Mouse (Mus musculus) macrophage (primary cell): ENCODE measurements at regions not wholly inside any gene's neighbourhood (a gene's known extent, or its start where the extent isn't known, plus 50 kb on each side); places are given as distances from the start of the nearest gene placed in this dataset.

Experiments
- H3K27ac ChIP-seq: fragments of 350-480 bp; formaldehyde crosslinking; 2 replicates; pipeline ENCODE4 v1.9.0; 2021
- H3K36me3 ChIP-seq: fragments of 350-480 bp; formaldehyde crosslinking; 2 replicates; pipeline ENCODE4 v1.9.0; 2021; ENCODE audit errors: inconsistent target
- H3K4me3 ChIP-seq: fragments of 350-480 bp; formaldehyde crosslinking; 2 replicates; pipeline ENCODE4 v1.9.0; 2021; ENCODE audit errors: inconsistent target
- H3K79me2 ChIP-seq: fragments of 350-480 bp; formaldehyde crosslinking; 2 replicates; pipeline ENCODE4 v1.9.0; 2021; ENCODE audit errors: inconsistent target
- WGBS: methylation state at CpG from one replicate; pipeline ENCODE4 v1.1.7; 2026; ENCODE audit warnings: inconsistent platforms; ENCODE audit not compliant: missing documents; 5-methylcytosine and 5-hydroxymethylcytosine counted together

- WGBS, result 100% methylated on average over 4 of the region's 4 CpGs
- Histone ChIP-seq H3K79me2 (no peaks in the 10 kb centered on the region), H3K36me3 (no peaks in the 10 kb centered on the region), H3K4me3 (no peak overlapping the region), H3K27ac (no peak overlapping the region)
Measured at GRCm38 (mm10) chr15:36945309-36945708, 62.3 kb downstream of the Zfp706 start.

GRCm38 (mm10) chr15:36944556-36945171 is 62.9 kb downstream of the Zfp706 start:
- no peak overlapping the region for H3K4me3 ChIP-seq
- no peaks in the 10 kb centered on the region for H3K36me3 ChIP-seq
- no peak overlapping the region for H3K27ac ChIP-seq
- 99% methylated on average over 8 of the region's 8 CpGs for WGBS
- no peaks in the 10 kb centered on the region for H3K79me2 ChIP-seq

GRCm38 (mm10) chr15:36943492-36944112 is 64.0 kb downstream of the Zfp706 start:
- Histone ChIP-seq H3K4me3 (no peak overlapping the region), H3K36me3 (no peaks in the 10 kb centered on the region), H3K27ac (no peak overlapping the region), H3K79me2 (no peaks in the 10 kb centered on the region)
- WGBS, result 97% methylated on average over 12 of the region's 12 CpGs

GRCm38 (mm10) chr15:36942261-36942660 is 65.3 kb downstream of the Zfp706 start:
- Histone ChIP-seq H3K79me2 (no peaks in the 10 kb centered on the region), H3K4me3 (no peak overlapping the region), H3K36me3 (no peaks in the 10 kb centered on the region), H3K27ac (no peak overlapping the region)
- WGBS, result 83% methylated on average over 4 of the region's 4 CpGs

GRCm38 (mm10) chr15:36941741-36942140 is 65.8 kb downstream of the Zfp706 start:
- Histone ChIP-seq H3K79me2 (no peaks in the 10 kb centered on the region), H3K36me3 (no peaks in the 10 kb centered on the region), H3K27ac (no peak overlapping the region), H3K4me3 (no peak overlapping the region)
- 94% methylated on average over 5 of the region's 5 CpGs for WGBS

GRCm38 (mm10) chr15:36939608-36940007 is 68.0 kb downstream of the Zfp706 start:
- H3K79me2 ChIP-seq, result no peaks in the 10 kb centered on the region
- 93% methylated on average over 9 of the region's 9 CpGs for WGBS
- no peak overlapping the region for H3K4me3 ChIP-seq
- H3K36me3 ChIP-seq, result no peaks in the 10 kb centered on the region
- H3K27ac ChIP-seq, result no peak overlapping the region

- H3K4me3 ChIP-seq, result no peak overlapping the region; the same call in 1 of the 2 replicates
- H3K36me3 ChIP-seq, result no peaks in the 10 kb centered on the region
- WGBS, result 67% methylated on average over 6 of the region's 9 CpGs
- H3K27ac ChIP-seq, result no peak overlapping the region
- H3K79me2 ChIP-seq, result no peaks in the 10 kb centered on the region
Measured at GRCm38 (mm10) chr15:36939153-36939552, 68.4 kb downstream of the Zfp706 start.

- Histone ChIP-seq H3K79me2 (no peaks in the 10 kb centered on the region), H3K36me3 (no peaks in the 10 kb centered on the region), H3K27ac (no peak overlapping the region), H3K4me3 (no peak overlapping the region; the same call in 1 of the 2 replicates)
- 4% methylated on average over 55 of the region's 57 CpGs for WGBS
Measured at GRCm38 (mm10) chr15:36938511-36939150, 68.9 kb downstream of the Zfp706 start.

GRCm38 (mm10) chr15:36937757-36938498 is 69.6 kb downstream of the Zfp706 start:
- H3K36me3 ChIP-seq, result no peaks in the 10 kb centered on the region
- H3K27ac ChIP-seq, result no peak overlapping the region
- no peak overlapping the region for H3K4me3 ChIP-seq
- H3K79me2 ChIP-seq, result no peaks in the 10 kb centered on the region
- 53% methylated on average over 13 of the region's 13 CpGs for WGBS

GRCm38 (mm10) chr15:36937067-36937657 is 70.4 kb downstream of the Zfp706 start:
- Histone ChIP-seq H3K4me3 (no peak overlapping the region), H3K79me2 (no peaks in the 10 kb centered on the region), H3K36me3 (no peaks in the 10 kb centered on the region), H3K27ac (no peak overlapping the region)
- 67% methylated on average over 11 of the region's 11 CpGs for WGBS

GRCm38 (mm10) chr15:36934801-36935200 is 72.8 kb downstream of the Zfp706 start:
- WGBS, result 54% methylated on average over 2 of the region's 3 CpGs

GRCm38 (mm10) chr15:36933581-36933991 is 74.0 kb downstream of the Zfp706 start:
- Histone ChIP-seq H3K79me2 (no peaks in the 10 kb centered on the region), H3K36me3 (no peaks in the 10 kb centered on the region), H3K4me3 (no peak overlapping the region), H3K27ac (no peak overlapping the region)
- WGBS, result 14% methylated on average over 2 of the region's 2 CpGs

More at GRCm38 (mm10) chr15:36934801-36935200, 72.8 kb downstream of the Zfp706 start:
- H3K4me3 ChIP-seq, result no peak overlapping the region
- no peaks in the 10 kb centered on the region for H3K36me3 ChIP-seq
- H3K79me2 ChIP-seq, result no peaks in the 10 kb centered on the region
- H3K27ac ChIP-seq, result no peak overlapping the region

GRCm38 (mm10) chr15:36931460-36931859 is 76.1 kb downstream of the Zfp706 start:
- Histone ChIP-seq H3K79me2 (no peaks in the 10 kb centered on the region), H3K4me3 (no peak overlapping the region), H3K27ac (no peak overlapping the region), H3K36me3 (no peaks in the 10 kb centered on the region)
- WGBS, result 81% methylated on average over 2 of the region's 2 CpGs

GRCm38 (mm10) chr15:36930433-36930832 is 77.1 kb downstream of the Zfp706 start:
- no peak overlapping the region for H3K27ac ChIP-seq
- H3K36me3 ChIP-seq, result no peaks in the 10 kb centered on the region
- 70% methylated on average over 6 of the region's 6 CpGs for WGBS
- H3K4me3 ChIP-seq, result no peak overlapping the region
- H3K79me2 ChIP-seq, result no peaks in the 10 kb centered on the region
